In the genomic region with DNA sequence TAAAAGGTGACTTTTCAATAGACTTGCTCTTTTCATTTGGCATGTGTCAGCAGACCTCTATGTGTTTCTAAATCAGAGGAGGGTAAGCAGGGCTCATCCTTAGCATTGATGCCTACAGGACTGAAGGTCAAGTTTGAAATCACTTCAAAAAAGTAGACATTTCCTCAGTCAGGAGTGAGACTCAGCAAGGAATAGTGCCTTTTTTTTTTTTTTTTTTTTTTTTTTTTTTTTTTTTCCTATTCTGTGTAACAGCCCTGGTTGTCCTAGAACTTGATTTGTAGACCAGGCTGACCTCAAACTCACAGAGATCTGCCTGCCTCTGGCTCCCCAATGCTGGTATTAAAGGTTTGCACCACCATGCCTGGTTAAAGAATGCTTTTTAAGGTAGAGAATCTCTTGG, we compare ENCODE assay signal across 23 mouse cellular contexts.
DNase-seq lines count a peak whose midpoint lies in the region; ATAC-seq and TF ChIP-seq lines count a peak whose summit lies in the region.
"Had no signal": no experiment of that assay in that cellular context is flagged by ENCODE, and none has a peak within 500 bp of the region (broad histone marks: within the 10 kb centered on the region; RNA-seq: fewer than 3 reads in every experiment).

No protein-coding gene starts in this region.

- ATAC-seq in liver, embryonic 11.5 days (replicated peaks; ENCODE audit: low FRiP score), result no peak
- ATAC-seq: activated CD4-positive, CD25-positive, alpha-beta regulatory T cell, adult 4 months; CD4-positive, CD25-positive, alpha-beta regulatory T cell, adult 4 months; Patski had no signal

- dilution Hi-C loops in CH12.LX (cut with MboI; ENCODE audit: extremely low pct_ligation_motif_present, extremely low pct_unique_long_range_greater_than_20kb, low sequenced_read_pairs), result no loop called here

- no peak for TF ChIP-seq CTCF in CH12.LX (conservative IDR thresholded peaks at IDR 0.05 in 1 of 2, IDR thresholded peaks at IDR 0.05 in 1 of 2; ENCODE audit: low read depth in 2 of 2, low read length in 2 of 2)
- TF ChIP-seq CTCF in MEL (IDR thresholded peaks at IDR 0.05 in 2 of 3, conservative IDR thresholded peaks at IDR 0.05 in 1 of 3; ENCODE audit: control insufficient read depth in 1 of 3, insufficient read depth in 1 of 3, low read depth in 2 of 3, low read length in 3 of 3, poor library complexity in 1 of 3, severe bottlenecking in 1 of 3), result no peak

- H3K27ac ChIP-seq in CH12.LX (ENCODE audit: insufficient read depth, low read depth) (no peak overlapping the region), ES-E14 (ENCODE audit: insufficient read depth, low read depth, low read length, poor library complexity, severe bottlenecking) (no peak overlapping the region), MEL (ENCODE audit: control insufficient read depth, low read depth, low read length) (no peak overlapping the region)
- no peak overlapping the region for H3K27ac ChIP-seq in liver, embryonic 11.5 days (ENCODE audit: low read depth, low read length)

- no peak overlapping the region for H3K4me3 ChIP-seq in CH12.LX (replicated peaks in 1 of 3; ENCODE audit: low read depth in 2 of 3, low read length in 2 of 3, poor library complexity in 1 of 3)
- no peak overlapping the region for H3K4me3 ChIP-seq in ES-E14 (ENCODE audit: insufficient read depth in 1 of 2, low read depth in 1 of 2, low read length in 2 of 2, poor library complexity in 1 of 2, severe bottlenecking in 1 of 2)
- no peak overlapping the region for H3K4me3 ChIP-seq in MEL (ENCODE audit: control insufficient read depth in 1 of 2, insufficient read depth in 1 of 2, low read depth in 2 of 2, low read length in 2 of 2)
- H3K4me3 ChIP-seq in liver, embryonic 11.5 days (ENCODE audit: low read depth, low read length), result no peak overlapping the region

- in situ Hi-C loops in CH12.LX (cut with MboI; ENCODE audit: low pct_ligation_motif_present, low pct_unique_long_range_greater_than_20kb, low sequenced_read_pairs) (no loop called here), ES-E14 (cut with MboI; ENCODE audit: low sequenced_read_pairs in 2 of 2, unreplicated experiment in 2 of 2) (no loop called here)

- H3K79me2 ChIP-seq in CH12.LX (replicated peaks; ENCODE audit: control insufficient read depth, extremely low read depth, insufficient read depth, poor library complexity, severe bottlenecking) (no peaks in the 10 kb centered on the region), MEL (ENCODE audit: control insufficient read depth, insufficient read depth, low read length, poor library complexity) (no peaks in the 10 kb centered on the region)

- H3K36me3 ChIP-seq in CH12.LX (replicated peaks in 1 of 2; ENCODE audit: control insufficient read depth in 1 of 2, insufficient read depth in 1 of 2, low read length in 1 of 2), result peaks cover 34 to 71% of the 10 kb centered on the region in 2 experiments
- peaks cover 8% of the 10 kb centered on the region for H3K36me3 ChIP-seq in ES-E14 (ENCODE audit: control insufficient read depth, insufficient read depth, low read length, poor library complexity, severe bottlenecking)
- peaks cover 0 to 6% of the 10 kb centered on the region in 2 experiments; a peak in 2 of 4 replicates for H3K36me3 ChIP-seq in MEL (ENCODE audit: control insufficient read depth in 1 of 2, insufficient read depth in 2 of 2, low read length in 2 of 2)
- H3K36me3 ChIP-seq in liver, embryonic 11.5 days (ENCODE audit: control insufficient read depth, insufficient read depth, low read length), result peaks cover 11% of the 10 kb centered on the region; the same call in 1 of the 2 replicates

- H3K4me1 ChIP-seq in CH12.LX (ENCODE audit: control insufficient read depth in 1 of 2, insufficient read depth in 2 of 2) (no peaks in the 10 kb centered on the region), ES-E14 (ENCODE audit: control insufficient read depth in 2 of 2, insufficient read depth in 2 of 2, low read length in 2 of 2, poor library complexity in 1 of 2) (no peaks in the 10 kb centered on the region), MEL (ENCODE audit: control insufficient read depth in 1 of 2, insufficient read depth in 2 of 2, low read length in 2 of 2) (no peaks in the 10 kb centered on the region)
- no peaks in the 10 kb centered on the region for H3K4me1 ChIP-seq in liver, embryonic 11.5 days (replicated peaks; ENCODE audit: control insufficient read depth, insufficient read depth, low read length)

- H3K9me3 ChIP-seq in CH12.LX (replicated peaks; ENCODE audit: low read length) (no peaks in the 10 kb centered on the region), ES-E14 (ENCODE audit: control insufficient read depth, insufficient read depth, low read depth, low read length) (no peaks in the 10 kb centered on the region), MEL (replicated peaks; ENCODE audit: insufficient read depth, low read length) (no peaks in the 10 kb centered on the region)
- H3K9me3 ChIP-seq in liver, embryonic 11.5 days (ENCODE audit: control insufficient read depth, low read length), result no peaks in the 10 kb centered on the region
- H3K9me3 ChIP-seq: G1E had no signal

- H3K4me2 ChIP-seq in CH12.LX (ENCODE audit: insufficient read depth, low read depth, poor library complexity, severe bottlenecking), result no peak overlapping the region
- no peak overlapping the region for H3K4me2 ChIP-seq in liver, embryonic 11.5 days

- no peak for TF ChIP-seq POLR2A in CH12.LX (IDR thresholded peaks at IDR 0.05; ENCODE audit: low read depth, low read length)
- TF ChIP-seq POLR2A in MEL (IDR thresholded peaks at IDR 0.05; ENCODE audit: control insufficient read depth in 1 of 2, insufficient read depth in 1 of 2, low read depth in 1 of 2, low read length in 2 of 2, poor library complexity in 1 of 2), result no peak

- H3K9ac ChIP-seq in CH12.LX (ENCODE audit: insufficient read depth, low read depth) (no peak overlapping the region), ES-E14 (ENCODE audit: insufficient read depth, low read depth, low read length, poor library complexity, severe bottlenecking) (no peak overlapping the region), MEL (ENCODE audit: control insufficient read depth, low read depth, low read length, poor library complexity, severe bottlenecking) (no peak overlapping the region)
- H3K9ac ChIP-seq in liver, embryonic 11.5 days (ENCODE audit: low read depth, low read length), result no peak overlapping the region

- TF ChIP-seq RAD21 in CH12.LX (IDR thresholded peaks at IDR 0.05; ENCODE audit: low read depth, low read length) (no peak), MEL (IDR thresholded peaks at IDR 0.05; ENCODE audit: low read depth, low read length) (no peak)

- no peaks in the 10 kb centered on the region for H3K27me3 ChIP-seq in CH12.LX (replicated peaks)
- H3K27me3 ChIP-seq in MEL (ENCODE audit: control insufficient read depth in 1 of 2, insufficient read depth in 2 of 2, low read length in 2 of 2), result no peaks in the 10 kb centered on the region
- H3K27me3 ChIP-seq in liver, embryonic 11.5 days (replicated peaks; ENCODE audit: control insufficient read depth, insufficient read depth, low read length), result no peaks in the 10 kb centered on the region
- H3K27me3 ChIP-seq: Patski had no signal

- no peak for DNase-seq in CH12.LX (ENCODE audit: extremely low read depth)
- DNase-seq in ES-E14 (ENCODE audit: low read depth, low spot score), result no peak
- no peak for DNase-seq in MEL (ENCODE audit: low read depth, low spot score)
- no peak for DNase-seq in natural killer cell, adult 2 months (ENCODE audit: low spot score in 2 of 2)
- DNase-seq in liver, embryonic 11.5 days (ENCODE audit: low spot score), result no peak
- DNase-seq in cerebellum, adult 11 months, result no peak
- DNase-seq: adrenal gland, adult 2 months; adrenal gland, adult 8-10 months; adrenal gland, postnatal 10 days; adrenal gland, postnatal 14 days; adrenal gland, postnatal 25 days; adrenal gland, postnatal 36 days; B cell, adult 2 months; cerebellum, adult 11-12 months; cerebellum, adult 18-20 months; cerebellum, adult 2 months; cerebellum, adult 8-10 months; cerebellum, adult 9-10 months; cerebellum, adult 9-11 months had no signal

- TF ChIP-seq EP300 in CH12.LX (IDR thresholded peaks at IDR 0.05; ENCODE audit: low read length), result no peak
- TF ChIP-seq EP300 in MEL (IDR thresholded peaks at IDR 0.05; ENCODE audit: low read depth in 1 of 2, low read length in 2 of 2), result no peak

TF ChIP-seq in CH12.LX, 34 proteins besides CTCF, POLR2A, EP300 and RAD21:
- TF ChIP-seq JUN (IDR thresholded peaks at IDR 0.05; ENCODE audit: insufficient read depth, low read depth, low read length), result no peak
- peak; percentile 63 for TF ChIP-seq ZNF384 (IDR thresholded peaks at IDR 0.05; ENCODE audit: low read depth, low read length)

TF ChIP-seq in ES-E14, 5 proteins besides CTCF, POLR2A, EP300 and RAD21:
- TF ChIP-seq CHD2 (IDR thresholded peaks at IDR 0.05; ENCODE audit: low read depth, low read length) (no peak), ZNF384 (IDR thresholded peaks at IDR 0.05; ENCODE audit: low read depth, low read length) (peak; percentile 78), HCFC1 (IDR thresholded peaks at IDR 0.05; ENCODE audit: borderline replicate concordance, insufficient read depth, low read length) (no peak)

TF ChIP-seq in MEL, 35 proteins besides CTCF, POLR2A, EP300 and RAD21:
- peak; percentile 48; the same call in 1 of the 2 replicates for TF ChIP-seq ZNF384 (IDR thresholded peaks at IDR 0.05; ENCODE audit: low read depth, low read length)
- TF ChIP-seq HCFC1 (IDR thresholded peaks at IDR 0.05; ENCODE audit: low read depth, low read length), result no peak
